Mouse (Mus musculus) splenic B cell, adult 2 months (primary cell): ENCODE results near the gene Nkx1-1.

Experiments
- DNase-seq: peaks from one replicate; pipeline ENCODE4 v3.0.0-alpha.2; 2011; ENCODE audit warnings: low read depth, low spot score
- H3K27me3 ChIP-seq: 2 replicates; pipeline ENCODE4 v1.6.1; 2012; ENCODE audit warnings: mild to moderate bottlenecking, low read length, moderate library complexity, mixed read lengths; ENCODE audit not compliant: control insufficient read depth, poor library complexity, insufficient read depth, severe bottlenecking
- H3K36me3 ChIP-seq: 2 replicates; pipeline ENCODE4 v1.6.1; 2012; ENCODE audit warnings: mild to moderate bottlenecking, low read length, moderate library complexity, mixed read lengths; ENCODE audit not compliant: control insufficient read depth, poor library complexity, insufficient read depth, severe bottlenecking

The Nkx1-1 gene

GRCm38 (mm10) chr5:33433201-33434138 lies at the start of gene Nkx1-1:
Nkx1-1 (minus strand) TSS chr5:33433976.
- H3K36me3 ChIP-seq, result no peaks in the 10 kb centered on the region
- no peak for DNase-seq
- no peaks in the 10 kb centered on the region; the same call in 1 of the 2 replicates for H3K27me3 ChIP-seq

- no peak for DNase-seq
- H3K27me3 ChIP-seq, result no peaks in the 10 kb centered on the region
- no peaks in the 10 kb centered on the region for H3K36me3 ChIP-seq
Observed at GRCm38 (mm10) chr5:33481318-33481685, 47.5 kb upstream of the Nkx1-1 start.

DNA sequence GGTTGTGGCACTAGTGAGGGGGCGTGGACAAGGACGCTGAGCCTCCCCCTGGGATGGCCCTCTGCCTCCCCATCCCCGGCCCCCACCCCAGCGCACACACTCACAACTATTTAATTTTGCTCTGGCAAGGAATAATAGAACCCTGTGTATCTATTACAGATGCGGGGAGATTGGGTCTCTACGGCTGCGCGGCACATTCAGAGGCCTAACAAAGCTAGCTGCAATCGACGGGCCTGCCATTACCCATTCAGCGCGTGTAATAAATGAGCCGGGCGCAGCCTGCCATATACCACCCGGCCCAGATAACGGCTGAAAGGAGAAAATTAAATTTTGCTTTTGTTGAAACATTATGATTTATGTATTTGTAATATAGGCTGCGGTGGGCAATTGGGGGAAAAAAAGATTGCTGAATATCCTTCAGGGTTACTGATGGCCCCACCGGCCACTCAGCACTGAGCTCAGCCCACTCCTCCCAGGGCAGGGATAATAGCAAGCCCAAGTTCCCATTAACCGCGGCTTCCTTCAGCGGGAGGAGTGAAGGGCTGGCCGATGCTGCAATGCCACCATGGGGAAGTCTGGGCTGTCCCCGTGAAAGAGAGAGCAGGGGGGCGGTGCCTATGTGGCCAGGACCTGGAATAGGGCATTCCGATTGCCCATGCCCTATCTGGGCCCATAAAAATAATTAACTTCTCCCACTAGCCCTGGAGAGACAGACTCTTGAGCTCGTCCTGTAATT lies 47.0 kb upstream of the Nkx1-1 start:
- Histone ChIP-seq H3K27me3 (no peaks in the 10 kb centered on the region), H3K36me3 (no peaks in the 10 kb centered on the region)
- DNase-seq, result no peak

- DNase-seq, result no peak
- H3K27me3 ChIP-seq, result no peaks in the 10 kb centered on the region
- H3K36me3 ChIP-seq, result no peaks in the 10 kb centered on the region
Observed at GRCm38 (mm10) chr5:33465464-33465863, 31.7 kb upstream of the Nkx1-1 start.

GRCm38 (mm10) chr5:33464390-33464789 lies 30.6 kb upstream of the Nkx1-1 start:
- H3K27me3 ChIP-seq, result no peaks in the 10 kb centered on the region
- no peak for DNase-seq

GRCm38 (mm10) chr5:33459111-33459510 lies 25.3 kb upstream of the Nkx1-1 start:
- no peaks in the 10 kb centered on the region for H3K27me3 ChIP-seq
- H3K36me3 ChIP-seq, result no peaks in the 10 kb centered on the region
- DNase-seq, result no peak

More at GRCm38 (mm10) chr5:33464390-33464789, 30.6 kb upstream of the Nkx1-1 start:
- no peaks in the 10 kb centered on the region for H3K36me3 ChIP-seq

DNA sequence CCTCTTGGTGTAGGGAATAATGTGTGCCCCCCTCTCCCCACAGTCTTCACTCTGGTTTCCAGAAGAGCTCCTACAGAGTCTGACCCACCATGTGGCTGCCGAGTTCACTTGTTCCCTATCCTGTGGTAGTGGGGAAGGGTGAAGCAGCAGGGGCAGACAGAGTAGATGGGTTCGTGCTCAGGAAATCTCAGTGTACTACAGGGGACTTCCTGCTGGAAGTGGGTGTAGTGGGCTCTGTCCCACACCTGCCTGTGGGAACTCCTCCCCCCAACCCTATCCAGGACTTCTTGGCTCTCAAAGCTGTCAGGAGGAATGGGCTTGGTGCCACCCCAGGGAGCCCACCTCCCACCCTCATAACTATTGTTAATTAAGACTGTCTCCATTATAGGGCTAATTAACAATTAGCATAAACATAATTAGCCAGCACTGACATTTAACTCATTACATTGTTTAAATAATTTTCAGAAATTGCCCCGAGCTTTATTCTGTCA lies 24.4 kb upstream of the Nkx1-1 start:
- DNase-seq, result no peak
- Histone ChIP-seq H3K36me3 (no peaks in the 10 kb centered on the region), H3K27me3 (no peaks in the 10 kb centered on the region)

GRCm38 (mm10) chr5:33455737-33456136 lies 22.0 kb upstream of the Nkx1-1 start:
- H3K36me3 ChIP-seq, result no peaks in the 10 kb centered on the region
- DNase-seq, result no peak
- H3K27me3 ChIP-seq, result no peaks in the 10 kb centered on the region

DNA sequence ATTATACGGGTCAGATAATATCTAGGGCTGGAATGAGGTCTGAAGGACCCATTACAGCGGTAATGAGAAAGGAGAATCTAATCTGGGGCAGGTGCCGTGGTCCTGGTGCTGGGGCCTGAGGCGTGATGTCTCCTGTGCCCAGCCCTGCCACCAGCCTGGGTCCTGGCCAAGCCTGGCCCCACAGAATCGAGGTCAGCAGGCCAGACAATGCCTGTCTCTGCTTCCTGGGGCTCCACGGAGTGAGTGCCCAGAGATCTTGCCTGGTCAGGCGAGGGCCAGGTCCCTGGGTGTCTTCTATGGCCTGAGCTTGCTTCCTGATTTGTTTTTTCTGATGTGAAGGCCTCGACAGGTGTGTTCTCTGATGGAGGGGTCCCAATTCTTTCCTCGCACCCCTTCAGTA lies 10.0 kb upstream of the Nkx1-1 start:
- H3K36me3 ChIP-seq, result no peaks in the 10 kb centered on the region
- no peak for DNase-seq
- H3K27me3 ChIP-seq, result no peaks in the 10 kb centered on the region

- peak; percentile 66 for DNase-seq
- no peaks in the 10 kb centered on the region for H3K36me3 ChIP-seq
Observed at GRCm38 (mm10) chr5:33442927-33443710, 9.3 kb upstream of the Nkx1-1 start.

GRCm38 (mm10) chr5:33438214-33438613 lies 4.4 kb upstream of the Nkx1-1 start:
- no peaks in the 10 kb centered on the region for H3K27me3 ChIP-seq
- peak; percentile 77 for DNase-seq
- H3K36me3 ChIP-seq, result no peaks in the 10 kb centered on the region

More at GRCm38 (mm10) chr5:33442927-33443710, 9.3 kb upstream of the Nkx1-1 start:
- H3K27me3 ChIP-seq, result no peaks in the 10 kb centered on the region

DNA sequence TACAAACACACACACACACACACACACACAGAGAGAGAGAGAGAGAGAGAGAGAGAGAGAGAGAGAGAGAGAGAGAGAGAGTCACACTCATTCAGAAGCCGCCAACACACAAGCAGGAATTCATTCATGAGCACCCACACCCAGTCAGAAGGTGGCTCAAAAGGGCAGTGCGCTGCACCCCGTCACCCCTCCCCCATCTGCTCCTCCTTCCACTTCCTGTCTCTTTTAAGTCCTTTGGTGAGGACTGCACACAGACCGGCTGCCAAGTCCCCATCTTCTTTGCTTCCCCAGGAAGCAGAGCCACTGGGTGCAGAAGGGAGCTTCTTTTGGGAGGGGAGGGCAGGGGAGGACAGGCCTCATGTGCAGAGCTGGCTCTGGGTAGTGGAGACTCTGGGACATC lies 2.2 kb upstream of the Nkx1-1 start:
- no peak for DNase-seq
- no peaks in the 10 kb centered on the region; the same call in 1 of the 2 replicates for H3K27me3 ChIP-seq
- H3K36me3 ChIP-seq, result no peaks in the 10 kb centered on the region

DNA sequence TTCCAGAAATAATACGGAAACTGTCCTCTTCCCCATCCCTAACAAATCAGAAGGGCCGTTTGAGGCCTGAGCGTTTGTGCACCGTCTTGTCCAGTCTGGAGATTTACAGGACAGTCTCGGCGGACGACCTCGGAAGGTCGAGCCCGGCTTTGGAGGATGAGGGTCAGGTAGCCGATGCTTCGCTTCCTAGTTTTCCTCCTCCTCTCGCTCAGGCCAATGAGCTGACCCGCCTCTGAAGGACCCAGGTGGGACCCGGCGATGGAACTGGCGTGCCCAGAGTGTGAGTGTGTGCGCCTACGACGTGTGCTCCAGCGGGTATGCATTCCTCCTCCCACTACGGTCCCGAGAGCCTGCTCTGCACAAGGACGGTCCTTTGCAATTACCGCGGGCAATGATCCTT lies 1.4 kb upstream of the Nkx1-1 start:
- no peaks in the 10 kb centered on the region; the same call in 1 of the 2 replicates for H3K27me3 ChIP-seq
- no peaks in the 10 kb centered on the region for H3K36me3 ChIP-seq
- no peak for DNase-seq

GRCm38 (mm10) chr5:33434141-33434780 lies 485 bp upstream of the Nkx1-1 start:
- peak; percentile 19 for DNase-seq
- no peaks in the 10 kb centered on the region; the same call in 1 of the 2 replicates for H3K27me3 ChIP-seq

More at GRCm38 (mm10) chr5:33434141-33434780, 485 bp upstream of the Nkx1-1 start:
- H3K36me3 ChIP-seq, result no peaks in the 10 kb centered on the region
